Mouse (Mus musculus) kidney, adult 2 months (tissue): Measurements from ENCODE around the gene Necab2.

Experiments used
- CTCF ChIP-seq: fragments of 200-500 bp; conservative IDR thresholded peaks from 2 replicates; pipeline ENCODE4 v1.5.1; 2011; ENCODE audit warnings: low read depth, mild to moderate bottlenecking, control low read depth, low read length, moderate library complexity, mixed read lengths; ENCODE audit not compliant: insufficient read depth, insufficient read length
- POLR2A ChIP-seq: fragments of 200-500 bp; IDR thresholded peaks from one replicate; pipeline ENCODE4 v1.6.1; 2011; ENCODE audit warnings: low read depth, low read length, control low read depth

- TF ChIP-seq CTCF (no peak), POLR2A (no peak)
Measured at GRCm38 (mm10) chr8:119461356-119461755, 14.8 kb downstream of the Necab2 start.
